Mouse (Mus musculus) common myeloid progenitor, adult 5-6 weeks (primary cell): Measurements from ENCODE around the gene Plscr3. TPM values are rescaled to one million over a fixed set of nuclear protein-coding genes. Genes with fewer than 3 reads are reported as not detected.

Experiments used
- ATAC-seq: replicated peaks from 2 replicates; pipeline ENCODE4 v1.8.0; 2016; ENCODE audit warnings: low read depth, mild to moderate bottlenecking, moderate TSS enrichment, inconsistent platforms; ENCODE audit not compliant: poor library complexity, severe bottlenecking
- total RNA-seq: library from RNA; stranded (forward); fragments of 200-1000, 187-1606 nt; gene quantifications from 2 replicates; pipeline ENCODE4 v1.2.3, GENCODE M21; 2017

Plscr3 gene
- total RNA-seq, 1 experiment from 2014 or later = 31.0 TPM

DNA sequence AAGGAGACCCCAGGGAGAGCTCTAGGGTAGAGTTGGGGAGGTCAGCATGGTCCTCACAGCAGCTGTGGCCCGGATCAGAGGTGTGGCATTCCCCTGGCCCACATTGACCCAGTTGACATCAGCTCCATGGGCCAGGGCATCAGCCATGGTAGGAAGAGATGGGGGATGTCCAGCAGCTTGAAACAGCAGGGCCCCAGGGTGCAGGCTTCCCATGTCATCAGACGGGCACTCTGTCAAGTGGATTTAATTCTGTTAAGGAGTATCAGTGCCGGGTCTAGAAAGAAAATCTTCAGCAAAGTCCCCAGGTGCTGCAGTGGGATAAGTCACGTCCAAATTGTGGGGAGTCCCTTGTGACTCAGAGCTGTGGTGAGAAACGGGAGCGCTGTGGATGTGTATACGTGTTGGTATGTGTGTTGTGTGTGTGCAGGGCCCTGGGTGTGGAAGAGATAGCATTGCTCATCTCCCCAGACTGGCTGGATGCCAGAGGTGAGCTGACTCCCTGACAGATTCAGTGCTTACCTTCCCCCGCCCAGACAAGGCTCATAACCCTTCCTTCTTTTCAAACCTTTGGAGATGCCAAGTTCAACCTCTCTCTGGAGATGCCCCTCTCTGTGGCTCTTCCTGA is 37.5 kb downstream of the Plscr3 start:
- ATAC-seq = no peak

DNA sequence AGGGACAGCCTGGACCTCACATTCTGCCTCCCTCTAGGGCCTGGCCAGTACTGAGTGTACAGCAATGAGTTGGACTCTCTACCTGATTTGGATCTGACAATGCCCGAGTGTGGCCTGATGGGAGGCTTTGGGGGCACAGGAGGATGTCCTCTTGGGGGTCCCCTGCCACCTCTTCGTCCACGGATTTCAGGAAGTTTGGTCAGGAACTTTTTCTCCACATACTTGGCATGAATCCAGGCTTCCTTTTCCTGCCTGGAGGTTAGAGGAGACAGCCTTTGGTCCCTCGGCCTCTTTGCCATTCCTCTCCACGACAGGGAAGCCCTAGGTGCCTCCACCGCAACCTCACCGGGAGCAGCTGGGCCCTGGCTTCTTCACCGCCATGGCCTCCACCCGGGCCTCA is 38.1 kb downstream of the Plscr3 start:
- no peak for ATAC-seq

DNA sequence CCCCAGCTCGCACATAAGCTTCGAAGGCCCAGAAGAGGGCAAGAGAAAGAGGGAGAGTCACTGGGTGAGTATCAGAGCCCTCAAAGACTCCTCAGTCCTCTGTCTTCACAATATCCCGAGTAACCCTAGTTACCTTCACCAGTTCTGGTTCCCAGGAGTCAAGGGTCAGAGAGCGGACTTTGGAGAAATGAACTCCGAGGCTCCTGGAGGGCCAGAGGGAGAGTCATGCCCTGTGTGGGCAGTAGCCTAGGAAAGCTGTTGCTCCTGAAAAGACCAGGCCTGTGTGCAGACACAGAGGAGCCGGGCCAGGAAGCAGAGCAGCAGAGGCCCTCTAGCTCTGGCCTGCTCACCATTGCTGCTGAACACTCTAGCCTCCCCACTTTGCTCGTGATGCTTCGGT is 38.5 kb downstream of the Plscr3 start:
- ATAC-seq = no peak

DNA sequence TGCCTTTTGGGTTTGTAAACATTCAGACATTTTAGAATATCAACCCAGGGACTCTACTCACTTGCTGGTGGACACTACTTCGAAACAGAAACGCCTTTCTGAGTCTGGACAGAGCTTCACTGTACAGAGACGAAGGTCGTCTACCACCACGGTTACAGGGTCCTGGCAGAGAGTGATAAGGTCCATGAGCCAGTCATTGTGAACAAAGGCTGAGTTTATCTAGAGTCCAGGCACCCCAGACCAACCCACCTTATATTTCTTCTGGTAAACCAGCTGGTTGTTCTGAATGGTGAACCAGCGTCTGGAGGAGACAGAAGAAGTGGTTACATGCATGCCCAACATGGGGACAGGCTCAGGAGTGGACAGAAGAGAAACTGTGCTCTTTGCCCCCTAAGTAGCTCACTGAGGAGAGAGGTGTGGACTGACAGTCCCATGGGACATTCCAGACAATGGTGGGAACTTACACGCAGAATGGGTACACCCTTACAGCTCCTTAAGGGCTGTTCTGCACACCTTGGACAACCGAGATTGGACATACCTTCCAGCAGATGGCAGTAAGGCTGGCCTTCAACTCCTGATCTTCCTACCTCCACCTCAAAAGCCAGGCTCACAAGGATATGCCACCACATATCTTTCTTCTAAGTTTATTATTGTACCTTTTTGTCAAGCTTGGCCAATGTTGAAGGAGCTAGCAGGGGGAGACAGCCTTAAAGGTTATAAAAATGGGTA is 40.9 kb downstream of the Plscr3 start:
- ATAC-seq = no peak; the same call in 1 of the 2 replicates

DNA sequence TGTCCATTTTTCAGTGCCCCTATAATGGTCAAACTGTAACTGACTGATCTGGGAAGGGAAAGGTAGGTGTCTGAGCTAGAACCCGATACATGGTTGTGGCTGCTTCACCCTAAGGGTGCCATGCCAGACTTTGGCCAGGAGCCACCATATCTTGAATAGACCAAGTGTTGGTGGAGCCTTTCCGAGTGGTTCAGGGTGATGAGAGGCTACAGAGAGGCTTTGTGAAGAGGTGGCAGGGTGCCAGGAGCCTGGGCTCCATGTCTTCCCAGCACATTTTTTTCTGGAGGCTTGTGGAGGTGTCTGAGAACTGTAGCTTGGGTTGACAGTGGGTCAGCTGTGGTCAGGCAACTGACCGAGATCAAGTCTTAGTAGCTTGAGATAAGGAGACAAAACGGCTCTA is 45.3 kb downstream of the Plscr3 start:
- no peak for ATAC-seq

DNA sequence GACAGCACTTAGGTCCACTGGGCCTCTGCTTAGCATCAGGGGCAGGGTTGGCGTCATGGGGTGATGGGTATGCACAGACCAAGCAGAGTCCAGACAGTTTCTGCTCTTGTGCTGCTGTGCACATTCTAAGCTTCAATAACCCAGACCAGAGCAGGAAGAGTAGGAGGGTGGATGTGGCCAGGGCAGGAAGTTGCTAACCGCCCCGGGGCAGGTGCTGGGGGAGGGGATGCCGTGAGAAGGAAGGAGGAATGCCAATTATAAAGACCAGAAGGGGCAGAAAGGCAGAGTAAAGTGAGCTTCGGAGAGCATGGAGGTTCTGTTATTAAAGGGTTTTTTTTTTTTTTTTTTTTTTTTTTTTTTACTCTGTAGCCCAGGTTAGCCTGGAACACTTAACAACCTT is 48.5 kb downstream of the Plscr3 start:
- peak; percentile 84 for ATAC-seq

DNA sequence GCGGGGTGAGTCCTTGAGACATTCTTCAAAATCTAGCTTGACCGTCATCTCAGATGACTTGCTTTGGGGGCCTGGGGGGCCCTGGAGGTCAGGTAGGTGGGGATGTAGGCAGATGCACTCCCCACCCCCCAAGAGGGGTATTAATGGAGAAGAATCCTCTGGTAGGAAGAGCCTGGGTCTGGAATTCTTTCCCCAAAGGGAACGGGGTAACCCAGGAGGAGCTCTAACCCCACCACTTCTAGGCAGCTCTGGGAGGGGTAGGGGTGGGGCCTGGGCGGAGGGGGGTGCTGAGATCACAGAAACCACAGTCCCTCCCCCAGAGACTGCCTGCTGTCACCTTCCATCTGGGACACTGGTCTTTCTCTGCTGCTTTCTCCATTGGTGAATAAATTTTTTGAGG is 49.1 kb downstream of the Plscr3 start, which contains the start of gene Acap1:
Gene Acap1 (minus strand): TSS at position 249 of the 400 bp plus-strand sequence.
- peak; percentile 68 for ATAC-seq

DNA sequence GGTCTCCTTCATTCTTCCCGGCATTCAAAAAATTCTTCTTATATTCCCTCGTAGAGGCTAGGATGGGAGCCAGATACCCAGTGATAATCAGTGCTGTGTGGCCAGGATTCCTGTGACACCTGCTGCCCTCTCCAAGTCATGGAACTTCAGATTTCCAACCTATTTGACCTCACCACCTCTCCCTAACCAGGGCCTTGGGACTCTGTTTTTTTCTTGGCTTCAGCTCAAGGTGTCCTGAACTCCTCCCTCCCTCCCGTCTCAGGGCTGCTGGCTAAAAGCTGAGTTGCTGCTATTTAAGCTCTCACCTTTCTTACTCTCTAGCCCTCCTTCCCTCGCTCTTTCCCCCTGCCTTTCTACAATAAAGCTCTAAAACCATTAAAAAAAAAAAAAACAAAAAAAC is 53.7 kb downstream of the Plscr3 start:
- no peak for ATAC-seq

DNA sequence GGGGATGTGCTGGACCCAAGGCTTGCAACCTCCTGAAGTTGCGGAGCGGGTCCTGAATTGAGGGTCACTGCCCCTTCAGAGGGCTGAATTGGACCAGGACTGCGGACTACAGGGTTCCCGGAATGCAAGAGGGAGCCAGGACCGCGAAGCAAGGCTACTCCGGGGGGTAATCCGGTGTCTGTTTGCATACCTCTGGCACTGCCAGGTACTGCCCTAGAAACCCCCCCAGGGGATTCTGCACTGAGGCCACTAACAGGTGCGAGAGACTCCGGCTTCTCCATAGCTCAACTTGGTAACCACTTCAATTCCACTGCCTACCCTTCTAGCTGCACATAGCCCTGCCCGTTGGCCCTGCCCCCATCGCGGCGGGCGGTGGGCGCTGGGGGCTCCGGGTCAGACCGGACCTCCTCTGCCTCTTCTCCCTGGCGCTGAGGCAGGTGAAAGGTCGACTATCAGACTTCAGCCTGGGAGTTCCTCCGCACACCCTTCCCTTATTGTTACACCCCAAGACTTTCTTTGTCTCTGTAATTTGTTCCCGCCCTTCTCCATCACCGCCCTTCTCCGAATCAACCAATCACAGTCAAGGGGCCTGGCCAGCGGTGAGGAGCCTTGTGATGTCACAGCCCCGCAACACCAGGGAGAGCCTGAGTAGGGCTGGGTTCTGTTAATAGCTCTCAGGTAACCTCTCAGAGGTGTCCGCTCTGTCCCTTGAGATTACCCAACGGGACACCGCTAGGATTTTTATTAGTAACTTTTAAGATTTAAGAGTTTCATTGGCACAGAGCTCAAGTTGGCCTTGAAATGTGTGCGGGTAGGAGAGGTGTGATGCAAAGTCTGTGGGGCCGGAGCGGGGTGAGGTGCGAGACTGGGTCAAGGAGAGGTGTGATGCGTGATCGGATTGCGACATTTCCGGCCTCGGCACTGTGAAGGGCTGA is 54.6 kb downstream of the Plscr3 start, which contains the start of the genes 2810408A11Rik and Neurl4:
Gene 2810408A11Rik (minus strand): TSS at position 517 of the 935 bp plus-strand sequence.
Gene Neurl4 (plus strand): TSS at position 602 of the 935 bp plus-strand sequence.
- ATAC-seq = peak; percentile 82

DNA sequence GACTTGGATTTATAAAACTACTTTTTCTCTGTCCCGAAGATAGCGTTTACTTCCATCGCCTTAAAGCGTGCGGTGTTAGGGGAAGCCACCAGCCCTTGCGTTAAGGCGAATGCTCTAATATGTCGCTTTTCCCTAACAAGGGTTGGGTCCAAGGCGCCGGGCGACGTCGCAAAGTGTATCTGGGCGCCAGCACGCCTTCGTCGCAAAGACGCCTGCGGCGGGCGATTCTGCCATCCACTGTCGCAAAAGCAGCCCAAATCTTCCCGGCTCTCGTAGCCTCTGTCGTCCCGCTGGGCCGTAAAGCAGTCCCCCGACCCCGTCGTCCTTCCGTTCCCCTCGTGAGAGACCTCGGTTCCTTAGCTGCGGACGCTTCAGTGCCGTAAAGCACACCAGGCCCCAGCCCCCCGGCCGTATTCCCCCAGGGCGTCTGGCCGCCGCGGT is 55.2 kb downstream of the Plscr3 start:
- ATAC-seq = peak; percentile 85

Other genes starting within 250 kb of the Plscr3 start
- gene Atp1b2, start 240.4 kb upstream of the Plscr3 start, total RNA-seq = 16.9 and 26.2 TPM in 2 replicates
- not detected in 2 replicates for gene Shbg, start 228.5 kb upstream of the Plscr3 start, total RNA-seq
- not detected in 2 replicates for gene Sat2, start 224.4 kb upstream of the Plscr3 start, total RNA-seq
- gene Fxr2, start 213.4 kb upstream of the Plscr3 start, total RNA-seq = 38.9 and 44.1 TPM in 2 replicates
- gene Sox15, start 191.1 kb upstream of the Plscr3 start, total RNA-seq = 0.87 TPM in 1 of 2 replicates, not detected in the other
- 51.8 and 56.8 TPM in 2 replicates for gene Mpdu1, start 183.7 kb upstream of the Plscr3 start, total RNA-seq
- gene Cd68, start 180.2 kb upstream of the Plscr3 start, total RNA-seq = 11.0 and 29.0 TPM in 2 replicates
- gene Eif4a1, start 174.0 kb upstream of the Plscr3 start, total RNA-seq = 895 and 933 TPM in 2 replicates
- 75.7 and 92.7 TPM in 2 replicates for gene Senp3, start 164.3 kb upstream of the Plscr3 start, total RNA-seq
- 7.7 and 11.1 TPM in 2 replicates for gene Tnfsf13, start 160.6 kb upstream of the Plscr3 start, total RNA-seq
- gene Tnfsf12, start 150.5 kb upstream of the Plscr3 start, total RNA-seq = not detected in 2 replicates
- 2.1 and 3.0 TPM in 2 replicates for gene Tnfsfm13, start 150.3 kb upstream of the Plscr3 start, total RNA-seq
- 59.3 and 132 TPM in 2 replicates for gene Polr2a, start 87.7 kb upstream of the Plscr3 start, total RNA-seq
- gene Slc35g3, start 84.4 kb upstream of the Plscr3 start, total RNA-seq = not detected in 2 replicates
- gene Zbtb4, start 80.5 kb upstream of the Plscr3 start, total RNA-seq = 2.2 and 2.6 TPM in 2 replicates
- 0.27 and 1.5 TPM in 2 replicates for gene Chrnb1, start 50.4 kb upstream of the Plscr3 start, total RNA-seq
- 2.5 TPM in 1 of 2 replicates, not detected in the other for gene Fgf11, start 44.5 kb upstream of the Plscr3 start, total RNA-seq
- not detected in 2 replicates for gene Tmem102, start 40.8 kb upstream of the Plscr3 start, total RNA-seq
- not detected in 2 replicates for gene Gm39566, start 31.1 kb upstream of the Plscr3 start, total RNA-seq
- not detected in 2 replicates for gene Spem2, start 27.9 kb upstream of the Plscr3 start, total RNA-seq
- not detected in 2 replicates for gene Spem1, start 24.2 kb upstream of the Plscr3 start, total RNA-seq
- 6.5 and 8.6 TPM in 2 replicates for gene Nlgn2, start 8.6 kb upstream of the Plscr3 start, total RNA-seq
- 245 and 258 TPM in 2 replicates for gene Tmem256, start 7.9 kb upstream of the Plscr3 start, total RNA-seq
- not detected in 2 replicates for gene Tnk1, start 12.4 kb downstream of the Plscr3 start, total RNA-seq
- gene Tmem95, start 31.6 kb downstream of the Plscr3 start, total RNA-seq = not detected in 2 replicates
- gene Kctd11, start 35.0 kb downstream of the Plscr3 start, total RNA-seq = 0.39 and 0.50 TPM in 2 replicates
- gene Acap1, start 49.2 kb downstream of the Plscr3 start, total RNA-seq = 73.1 and 81.7 TPM in 2 replicates
- gene 2810408A11Rik, start 54.6 kb downstream of the Plscr3 start, total RNA-seq = 5.5 and 5.9 TPM in 2 replicates
- 26.9 and 32.3 TPM in 2 replicates for gene Neurl4, start 54.7 kb downstream of the Plscr3 start, total RNA-seq
- 42.0 and 78.8 TPM in 2 replicates for gene Gps2, start 67.5 kb downstream of the Plscr3 start, total RNA-seq
- 854 and 864 TPM in 2 replicates for gene Eif5a, start 75.6 kb downstream of the Plscr3 start, total RNA-seq
- not detected in 2 replicates for gene Ybx2, start 89.4 kb downstream of the Plscr3 start, total RNA-seq
- 0.78 TPM in 1 of 2 replicates, not detected in the other for gene Slc2a4, start 101.8 kb downstream of the Plscr3 start, total RNA-seq
- not detected in 2 replicates for gene Cldn7, start 118.4 kb downstream of the Plscr3 start, total RNA-seq
- gene Ctdnep1, start 134.8 kb downstream of the Plscr3 start, total RNA-seq = 22.1 and 47.1 TPM in 2 replicates
- 41.2 and 47.0 TPM in 2 replicates for gene Elp5, start 136.1 kb downstream of the Plscr3 start, total RNA-seq
- gene Gabarap, start 144.8 kb downstream of the Plscr3 start, total RNA-seq = 163 and 255 TPM in 2 replicates
- gene Phf23, start 149.4 kb downstream of the Plscr3 start, total RNA-seq = 40.9 and 59.2 TPM in 2 replicates
- gene Dvl2, start 154.2 kb downstream of the Plscr3 start, total RNA-seq = 12.6 and 13.1 TPM in 2 replicates
- gene Acadvl, start 169.0 kb downstream of the Plscr3 start, total RNA-seq = 43.7 and 46.0 TPM in 2 replicates
- gene Dlg4, start 170.6 kb downstream of the Plscr3 start, total RNA-seq = 3.0 and 5.2 TPM in 2 replicates
- 0.82 TPM in 1 of 2 replicates, not detected in the other for gene Asgr1, start 207.7 kb downstream of the Plscr3 start, total RNA-seq
- not detected in 2 replicates for gene Asgr2, start 246.3 kb downstream of the Plscr3 start, total RNA-seq